Mouse (Mus musculus) left cerebral cortex, postnatal 25 days (tissue): ENCODE results near the gene Mup20. TPM values are rescaled to one million over a fixed set of nuclear protein-coding genes. Genes with fewer than 3 reads are reported as not detected.
"Not testable (repeated sequence)": the region's sequence is repeated elsewhere in the genome, so short reads cannot be mapped to it uniquely, and the experiment has no call there.

Experiments used
- DNase-seq, 2 experiments: peaks; one replicate each; pipeline ENCODE4 v3.0.0; 2022; ENCODE audit warnings: low spot score in 2 of 2, mixed read lengths in 1 of 2
- intact Hi-C: fragments of 180-260 bp; cut with DNase I; formaldehyde crosslinking; loops from one replicate; pipeline ENCODE4 v1.15.1; 2025
- total RNA-seq, 2 experiments: library from RNA; stranded (reverse); gene quantifications; 2 replicates each; pipeline ENCODE4 v1.2.3; 2021

The Mup20 gene
- total RNA-seq: not detected

GRCm38 (mm10) chr4:62054058-62054457 lies at the start of gene Mup20:
Mup20 (minus strand) TSS chr4:62054158.
- DNase-seq, intact Hi-C loops: not testable (repeated sequence)

GRCm38 (mm10) chr4:62103366-62103765 lies 49.4 kb upstream of the Mup20 start:
- DNase-seq: peak; percentile 18 to 25
- intact Hi-C loops: not testable (repeated sequence)

GRCm38 (mm10) chr4:62087953-62088352 lies 34.0 kb upstream of the Mup20 start:
- DNase-seq: no peak
- intact Hi-C loops: loop anchor here (5.0 kb wide), 1 partner anchor 69 kb away; no protein-coding TSS in a partner anchor

GRCm38 (mm10) chr4:62087241-62087640 lies 33.3 kb upstream of the Mup20 start, which contains the start of gene Mup3:
Mup3 (minus strand) TSS chr4:62087342.
- no peak for DNase-seq
- intact Hi-C loops: loop anchor here (5.0 kb wide), 1 partner anchor 70 kb away; no protein-coding TSS in a partner anchor

GRCm38 (mm10) chr4:62082755-62083154 lies 28.8 kb upstream of the Mup20 start:
- DNase-seq: no peak
- intact Hi-C loops: no loop called here

GRCm38 (mm10) chr4:62075126-62075525 lies 21.2 kb upstream of the Mup20 start:
- intact Hi-C loops: no loop called here
- DNase-seq: no peak

GRCm38 (mm10) chr4:62054780-62055179 lies 822 bp upstream of the Mup20 start:
- DNase-seq, intact Hi-C loops: not testable (repeated sequence)

- no peak for DNase-seq
- intact Hi-C loops: no loop called here
Measured at GRCm38 (mm10) chr4:62026281-62026680, 27.7 kb downstream of the Mup20 start.

- intact Hi-C loops: no loop called here
- no peak for DNase-seq
Measured at GRCm38 (mm10) chr4:62024256-62024959, 29.6 kb downstream of the Mup20 start.

- intact Hi-C loops: no loop called here
- no peak for DNase-seq
Measured at GRCm38 (mm10) chr4:62023646-62024045, 30.3 kb downstream of the Mup20 start.

- intact Hi-C loops: no loop called here
- DNase-seq: no peak
Measured at GRCm38 (mm10) chr4:62023120-62023519, 30.8 kb downstream of the Mup20 start.

GRCm38 (mm10) chr4:62020511-62020910 lies 33.4 kb downstream of the Mup20 start:
- DNase-seq, intact Hi-C loops: not testable (repeated sequence)

Other genes with a start within 250 kb of the Mup20 start
- under 1 TPM in 1 of 2 experiments, not detected in 1; 0.66 TPM for gene Mup5, start 218.9 kb downstream of the Mup20 start, total RNA-seq
- not detected for gene Mup3, start 33.2 kb upstream of the Mup20 start, total RNA-seq
- not detected for gene Mup21, start 96.7 kb upstream of the Mup20 start, total RNA-seq
- 10 to 100 TPM; 20.2 to 20.5 TPM for gene Zfp37, start 176.9 kb upstream of the Mup20 start, total RNA-seq
- 1 to 10 TPM; 7.6 to 8.2 TPM for gene Slc31a2, start 208.4 kb upstream of the Mup20 start, total RNA-seq